Mouse (Mus musculus) ES-E14 (cell line): ENCODE results near the gene Prnp. TPM values are rescaled to one million over a fixed set of nuclear protein-coding genes. Genes with fewer than 3 reads are reported as not detected.

ENCODE experiments used
- DNase-seq: peaks from one replicate; pipeline ENCODE4 v3.0.0-alpha.2; 2013; ENCODE audit warnings: low read depth, low spot score
- H3K27ac ChIP-seq: 2 replicates; pipeline ENCODE4 v1.5.1; 2012; ENCODE audit warnings: low read depth, mild to moderate bottlenecking, low read length, moderate library complexity, mixed read lengths; ENCODE audit not compliant: poor library complexity, insufficient read depth, severe bottlenecking
- H3K36me3 ChIP-seq: 2 replicates; pipeline ENCODE4 v1.6.1; 2012; ENCODE audit warnings: mild to moderate bottlenecking, low read length, moderate library complexity, mixed read lengths; ENCODE audit not compliant: control insufficient read depth, poor library complexity, insufficient read depth, severe bottlenecking
- H3K4me1 ChIP-seq, 2 experiments: fragments of 150-350 bp in 1 of 2; sonication (generic) in 1 of 2; 2 replicates each; pipeline ENCODE4 v1.6.1; 2012; ENCODE audit warnings: low read length in 2 of 2, mild to moderate bottlenecking in 1 of 2, mixed read lengths in 1 of 2; ENCODE audit not compliant: control insufficient read depth in 2 of 2, insufficient read depth in 2 of 2, poor library complexity in 1 of 2
- H3K4me3 ChIP-seq, 2 experiments: fragments of 150-350 bp in 1 of 2; sonication (generic) in 1 of 2; 2 replicates each; pipeline ENCODE4 v1.5.1; 2012; ENCODE audit warnings: low read length in 2 of 2, low read depth in 1 of 2, mild to moderate bottlenecking in 1 of 2, mixed read lengths in 1 of 2; ENCODE audit not compliant: insufficient read depth in 1 of 2, poor library complexity in 1 of 2, severe bottlenecking in 1 of 2
- H3K9ac ChIP-seq: 2 replicates; pipeline ENCODE4 v1.6.1; 2012; ENCODE audit warnings: low read depth, mild to moderate bottlenecking, low read length, mixed read lengths; ENCODE audit not compliant: poor library complexity, insufficient read depth, severe bottlenecking
- H3K9me3 ChIP-seq: fragments of 150-350 bp; sonication (generic); 2 replicates; pipeline ENCODE4 v1.6.1; 2012; ENCODE audit warnings: low read depth, mild to moderate bottlenecking, low read length; ENCODE audit not compliant: control insufficient read depth, insufficient read depth
- CHD2 ChIP-seq: IDR thresholded peaks from 2 replicates; pipeline ENCODE4 v1.6.1; 2014; ENCODE audit warnings: mild to moderate bottlenecking, low read depth, low read length, inconsistent platforms
- HCFC1 ChIP-seq: IDR thresholded peaks from 2 replicates; pipeline ENCODE4 v1.6.1; 2012; ENCODE audit warnings: low read length, inconsistent platforms, borderline replicate concordance; ENCODE audit not compliant: insufficient read depth
- MAFK ChIP-seq: IDR thresholded peaks from 2 replicates; pipeline ENCODE4 v1.6.1; 2014; ENCODE audit warnings: mild to moderate bottlenecking, low read depth, low read length, inconsistent platforms; ENCODE audit not compliant: insufficient read depth
- ZC3H11A ChIP-seq: IDR thresholded peaks from 2 replicates; pipeline ENCODE4 v1.6.1; 2012; ENCODE audit warnings: low read depth, mild to moderate bottlenecking, inconsistent platforms, low read length, borderline replicate concordance
- ZNF384 ChIP-seq: IDR thresholded peaks from 2 replicates; pipeline ENCODE4 v1.6.1; 2012; ENCODE audit warnings: low read depth, low read length, inconsistent platforms
- in situ Hi-C, 2 experiments: fragments of 600-800 bp; cut with MboI; formaldehyde crosslinking; loops; one replicate each; pipeline ENCODE4 v1.15.1; 2025; ENCODE audit warnings: low sequenced_read_pairs in 2 of 2, inconsistent platforms in 1 of 2; ENCODE audit not compliant: unreplicated experiment in 2 of 2
- total RNA-seq: library from RNA; depleted of rRNA; stranded (reverse); fragments of 300-350 nt; gene quantifications from 2 replicates; pipeline ENCODE4 v1.2.3, GENCODE M21; 2012; rRNA removed

Prnp gene
- total RNA-seq, 1 experiment = 30.8 TPM

DNA sequence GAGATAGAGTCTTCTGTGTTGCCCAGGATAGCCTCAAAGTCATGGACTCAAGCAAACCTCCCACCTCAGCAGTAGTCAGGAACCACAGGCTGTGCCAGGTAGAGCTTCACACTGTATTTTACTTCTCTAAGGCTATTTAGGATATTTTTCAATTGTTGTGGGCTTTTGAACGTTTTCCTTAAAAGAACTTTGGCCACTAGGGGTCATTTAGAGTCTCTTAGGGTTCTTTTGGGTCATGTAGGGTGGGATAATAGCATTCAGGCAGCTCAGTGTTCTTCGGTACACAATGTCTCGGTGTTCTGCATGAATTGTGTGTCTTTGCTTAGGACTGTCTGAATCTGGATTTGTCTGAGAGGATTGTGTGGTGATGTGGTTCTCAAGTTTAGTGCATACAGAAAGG is 78.2 kb downstream of the Prnp start:
- no peak for TF ChIP-seq HCFC1
- no peak for TF ChIP-seq CHD2
- TF ChIP-seq ZNF384 = no peak
- no peak for TF ChIP-seq MAFK
- no peak for TF ChIP-seq ZC3H11A
- no peak for DNase-seq
- Histone ChIP-seq H3K9ac (no peak overlapping the region), H3K4me1 (no peaks in the 10 kb centered on the region), H3K9me3 (no peaks in the 10 kb centered on the region), H3K27ac (no peak overlapping the region), H3K4me3 (no peak overlapping the region), H3K36me3 (no peaks in the 10 kb centered on the region)
- in situ Hi-C loops = loop anchor here in 1 of 2 experiments (10.0 kb wide), 1 partner anchor 147 kb away; no protein-coding TSS in a partner anchor

Other genes with a start within 250 kb of the Prnp start
- 0.16 TPM in 1 of 2 replicates, not detected in the other for gene Erv3, start 50.2 kb upstream of the Prnp start, total RNA-seq
- gene Prn, start within 50 bp of the Prnp start, total RNA-seq = not detected in 2 replicates
- 0.98 and 1.5 TPM in 2 replicates for gene Prnd, start 40.9 kb downstream of the Prnp start, total RNA-seq
- 2.2 and 3.2 TPM in 2 replicates for gene Rassf2, start 120.3 kb downstream of the Prnp start, total RNA-seq
- 33.7 and 43.5 TPM in 2 replicates for gene Slc23a2, start 235.2 kb downstream of the Prnp start, total RNA-seq